Mouse (Mus musculus): ENCODE measurements around the gene Cst6. TPM values are rescaled to one million over a fixed set of nuclear protein-coding genes. Genes with fewer than 3 reads are reported as not detected.

The Cst6 gene
- total and polyA plus RNA-seq, 3 experiments: 0.26 TPM; not detected in 2

GRCm38 (mm10) chr19:5309025-5309424 is 40.3 kb downstream of the Cst6 start:
- Histone ChIP-seq H3K4me1 (ENCODE audit: control insufficient read depth in 1 of 2, insufficient read depth in 2 of 2, low read length in 2 of 2) (no peaks in the 10 kb centered on the region), H3K9ac (ENCODE audit: control insufficient read depth, low read depth, low read length, poor library complexity, severe bottlenecking) (no peak overlapping the region), H3K27ac (ENCODE audit: control insufficient read depth, low read depth, low read length) (no peak overlapping the region), H3K36me3 (ENCODE audit: control insufficient read depth in 1 of 2, insufficient read depth in 2 of 2, low read length in 2 of 2) (no peaks in the 10 kb centered on the region), H3K4me3 (ENCODE audit: control insufficient read depth in 1 of 2, insufficient read depth in 1 of 2, low read depth in 2 of 2, low read length in 2 of 2) (no peak overlapping the region), H3K79me2 (ENCODE audit: control insufficient read depth, insufficient read depth, low read length, poor library complexity) (no peaks in the 10 kb centered on the region), H3K9me3 (replicated peaks; ENCODE audit: insufficient read depth, low read length) (no peaks in the 10 kb centered on the region), H3K27me3 (ENCODE audit: control insufficient read depth in 1 of 2, insufficient read depth in 2 of 2, low read length in 2 of 2) (no peaks in the 10 kb centered on the region; a peak in 1 of 4 replicates)
- no peak for TF ChIP-seq MAZ (IDR thresholded peaks at IDR 0.05; ENCODE audit: low read depth, low read length)
- no peak for TF ChIP-seq TAL1 (IDR thresholded peaks at IDR 0.05; ENCODE audit: low read length)
- no peak for TF ChIP-seq ZMIZ1 (IDR thresholded peaks at IDR 0.05; ENCODE audit: low read depth, low read length)
- no peak for TF ChIP-seq BHLHE40 (IDR thresholded peaks at IDR 0.05; ENCODE audit: borderline replicate concordance, low read depth, low read length)
- TF ChIP-seq TCF12 (IDR thresholded peaks at IDR 0.05; ENCODE audit: low read depth, low read length): no peak
- no peak for TF ChIP-seq ZKSCAN1 (IDR thresholded peaks at IDR 0.05; ENCODE audit: low read depth, low read length)
- no peak for TF ChIP-seq ELF1 (IDR thresholded peaks at IDR 0.05; ENCODE audit: low read depth, low read length)
- no peak for TF ChIP-seq MYB (IDR thresholded peaks at IDR 0.05; ENCODE audit: low read depth, low read length)
- TF ChIP-seq POLR2AphosphoS2 (IDR thresholded peaks at IDR 0.05; ENCODE audit: low read length): no peak
- TF ChIP-seq USF2 (IDR thresholded peaks at IDR 0.05; ENCODE audit: borderline replicate concordance in 1 of 2, insufficient read depth in 1 of 2, low read depth in 1 of 2, low read length in 2 of 2): no peak
- no peak for TF ChIP-seq SMC3 (IDR thresholded peaks at IDR 0.05; ENCODE audit: low read depth, low read length)
- no peak for TF ChIP-seq ETS1 (IDR thresholded peaks at IDR 0.05; ENCODE audit: low read depth, low read length)
- TF ChIP-seq E2F4 (IDR thresholded peaks at IDR 0.05; ENCODE audit: borderline replicate concordance, low read depth, low read length): no peak
- peak; percentile 41 for DNase-seq (ENCODE audit: low read depth, low spot score)

GRCm38 (mm10) chr19:5306968-5307734 is 42.2 kb downstream of the Cst6 start:
- H3K9me3 ChIP-seq (replicated peaks; ENCODE audit: insufficient read depth, low read length): no peaks in the 10 kb centered on the region
- H3K4me3 ChIP-seq (ENCODE audit: control insufficient read depth in 1 of 2, insufficient read depth in 1 of 2, low read depth in 2 of 2, low read length in 2 of 2): no peak overlapping the region
- H3K36me3 ChIP-seq (ENCODE audit: control insufficient read depth in 1 of 2, insufficient read depth in 2 of 2, low read length in 2 of 2): no peaks in the 10 kb centered on the region
- H3K27me3 ChIP-seq (ENCODE audit: control insufficient read depth in 1 of 2, insufficient read depth in 2 of 2, low read length in 2 of 2): no peaks in the 10 kb centered on the region; a peak in 1 of 4 replicates
- no peak overlapping the region for H3K27ac ChIP-seq (ENCODE audit: control insufficient read depth, low read depth, low read length)
- TF ChIP-seq NELFE (IDR thresholded peaks at IDR 0.05; ENCODE audit: low read depth, low read length) (no peak), ZMIZ1 (IDR thresholded peaks at IDR 0.05; ENCODE audit: low read depth, low read length) (no peak), POLR2AphosphoS5 (IDR thresholded peaks at IDR 0.05; ENCODE audit: borderline replicate concordance, low read depth, low read length) (no peak), EP300 (IDR thresholded peaks at IDR 0.05; ENCODE audit: low read depth in 1 of 2, low read length in 2 of 2) (no peak), ETS1 (IDR thresholded peaks at IDR 0.05; ENCODE audit: low read depth, low read length) (no peak), MAFK (IDR thresholded peaks at IDR 0.05; ENCODE audit: borderline replicate concordance, low read depth, low read length) (no peak), MAX (IDR thresholded peaks at IDR 0.05; ENCODE audit: low read length) (no peak), TAL1 (IDR thresholded peaks at IDR 0.05; ENCODE audit: low read length) (no peak), USF2 (IDR thresholded peaks at IDR 0.05; ENCODE audit: borderline replicate concordance in 1 of 2, insufficient read depth in 1 of 2, low read depth in 1 of 2, low read length in 2 of 2) (no peak), ELF1 (IDR thresholded peaks at IDR 0.05; ENCODE audit: low read depth, low read length) (no peak), MEF2A (IDR thresholded peaks at IDR 0.05; ENCODE audit: extremely low read depth, insufficient replicate concordance, low read depth, low read length, poor library complexity, severe bottlenecking) (no peak), USF1 (IDR thresholded peaks at IDR 0.05; ENCODE audit: low read depth, low read length) (no peak), CTCF (IDR thresholded peaks at IDR 0.05 in 2 of 3, conservative IDR thresholded peaks at IDR 0.05 in 1 of 3; ENCODE audit: control insufficient read depth in 1 of 3, insufficient read depth in 1 of 3, low read depth in 2 of 3, low read length in 3 of 3, poor library complexity in 1 of 3, severe bottlenecking in 1 of 3) (no peak), JUND (IDR thresholded peaks at IDR 0.05; ENCODE audit: low read depth, low read length) (no peak), ZNF384 (IDR thresholded peaks at IDR 0.05; ENCODE audit: low read depth, low read length) (no peak), BHLHE40 (IDR thresholded peaks at IDR 0.05; ENCODE audit: borderline replicate concordance, low read depth, low read length) (no peak), ZKSCAN1 (IDR thresholded peaks at IDR 0.05; ENCODE audit: low read depth, low read length) (no peak)
- H3K79me2 ChIP-seq (ENCODE audit: control insufficient read depth, insufficient read depth, low read length, poor library complexity): no peaks in the 10 kb centered on the region
- no peaks in the 10 kb centered on the region for H3K4me1 ChIP-seq (ENCODE audit: control insufficient read depth in 1 of 2, insufficient read depth in 2 of 2, low read length in 2 of 2)
- DNase-seq (ENCODE audit: low read depth, low spot score): no peak
- no peak overlapping the region for H3K9ac ChIP-seq (ENCODE audit: control insufficient read depth, low read depth, low read length, poor library complexity, severe bottlenecking)

Measured in MEL (cell line).